Mouse (Mus musculus) hindbrain, embryonic 15.5 days (tissue): ENCODE results near the gene Dusp8. TPM values are rescaled to one million over a fixed set of nuclear protein-coding genes. Genes with fewer than 3 reads are reported as not detected.

Experiments
- ATAC-seq: fragments of 200-750 bp; cut with Nextera tagmentation; 2 replicates; pipeline ENCODE4 v1.8.0; 2017; ENCODE audit warnings: low read depth, moderate number of reproducible peaks, moderate TSS enrichment; ENCODE audit not compliant: low FRiP score
- H3K27ac ChIP-seq: fragments of 300-500 bp; sonication (generic); replicated peaks from 2 replicates; pipeline ENCODE4 v1.5.1; 2015; ENCODE audit warnings: mild to moderate bottlenecking, inconsistent platforms
- H3K27me3 ChIP-seq: fragments of 300-500 bp; sonication (generic); 2 replicates; pipeline ENCODE4 v1.6.1; 2015; ENCODE audit warnings: control low read depth, inconsistent platforms
- H3K36me3 ChIP-seq: fragments of 300-500 bp; sonication (generic); 2 replicates; pipeline ENCODE4 v1.6.1; 2015; ENCODE audit warnings: control low read depth, inconsistent platforms
- H3K4me1 ChIP-seq: fragments of 300-500 bp; sonication (generic); replicated peaks from 2 replicates; pipeline ENCODE4 v1.6.1; 2015; ENCODE audit warnings: control low read depth, inconsistent platforms
- H3K4me2 ChIP-seq: fragments of 300-500 bp; sonication (generic); 2 replicates; pipeline ENCODE4 v1.6.1; 2015; ENCODE audit warnings: moderate library complexity, mild to moderate bottlenecking, inconsistent platforms
- H3K4me3 ChIP-seq: fragments of 300-500 bp; sonication (generic); 2 replicates; pipeline ENCODE4 v1.5.1; 2015; ENCODE audit warnings: mild to moderate bottlenecking, inconsistent platforms
- H3K9ac ChIP-seq: fragments of 300-500 bp; sonication (generic); 2 replicates; pipeline ENCODE4 v1.6.1; 2015; ENCODE audit warnings: inconsistent platforms
- H3K9me3 ChIP-seq: fragments of 300-500 bp; sonication (generic); 2 replicates; pipeline ENCODE4 v1.6.1; 2016; ENCODE audit warnings: control low read depth, inconsistent platforms
- WGBS: fragments of 180-500 bp; shearing (Covaris S2); methylation state at CpG from one replicate; pipeline ENCODE4 v1.1.7; 2015; 5-methylcytosine and 5-hydroxymethylcytosine counted together
- polyA plus RNA-seq: library from polyadenylated mRNA; unstranded; fragments of >200 nt; fragmentation: Nextera tagmentation; extraction: Ambion mirVana; gene quantifications from 2 replicates; pipeline ENCODE4 v1.2.1, GENCODE M21; 2015

Gene Dusp8
- polyA plus RNA-seq, 1 experiment from 2014 or later, result 134 TPM

DNA sequence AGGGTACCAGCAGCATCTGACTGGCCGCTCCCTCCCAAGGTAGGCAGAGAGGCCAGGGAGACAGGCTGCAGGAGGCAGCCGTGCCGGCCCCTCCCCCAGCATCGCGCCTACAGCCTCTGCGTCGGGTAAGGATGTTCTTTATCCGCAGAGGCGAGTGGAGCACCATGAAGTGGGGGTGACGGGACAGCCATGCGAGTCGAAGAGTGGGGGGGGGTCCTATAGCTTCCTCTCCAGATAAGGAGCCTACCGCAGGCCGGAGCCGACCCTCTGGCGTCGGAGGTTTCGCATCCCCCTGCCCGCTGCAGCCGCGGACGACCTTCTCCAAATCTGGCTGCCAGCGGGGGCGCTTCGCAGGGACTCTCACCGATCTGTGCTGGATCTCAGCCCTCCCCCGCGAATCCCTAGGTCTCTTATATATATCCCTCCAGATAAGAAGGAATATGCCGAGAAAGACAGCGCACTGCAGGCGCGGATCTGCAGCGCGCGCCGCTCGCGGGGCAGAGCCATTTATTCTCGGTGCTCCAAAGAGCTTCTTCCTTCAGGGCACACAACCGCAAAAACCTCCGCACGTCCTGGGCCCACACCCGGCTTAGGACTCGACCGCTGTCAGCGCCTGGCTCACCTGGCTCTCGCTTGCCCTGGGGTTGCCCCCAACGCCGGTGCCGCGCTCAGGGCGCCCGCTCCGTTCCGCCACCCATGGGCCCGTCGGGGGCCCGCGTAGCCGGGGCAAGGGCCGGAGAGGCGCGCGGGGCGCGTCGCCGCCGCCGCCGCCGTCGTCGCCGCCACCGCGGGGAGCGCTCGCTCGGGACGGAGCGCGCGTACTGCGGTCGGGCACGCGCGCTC lies 1.1 kb downstream of the Dusp8 start:
- peak; percentile 36 for ATAC-seq
- H3K4me1 ChIP-seq, result peaks cover 61% of the 10 kb centered on the region
- H3K27me3 ChIP-seq, result no peaks in the 10 kb centered on the region
- peak overlapping the region; percentile 82 for H3K4me3 ChIP-seq
- no peaks in the 10 kb centered on the region for H3K36me3 ChIP-seq
- H3K27ac ChIP-seq, result peak overlapping the region; percentile 95
- no peaks in the 10 kb centered on the region for H3K9me3 ChIP-seq
- peak overlapping the region; percentile 92 for H3K4me2 ChIP-seq
- under 1% methylated on average over 85 of the region's 89 CpGs for WGBS
- H3K9ac ChIP-seq, result peak overlapping the region; percentile 97

DNA sequence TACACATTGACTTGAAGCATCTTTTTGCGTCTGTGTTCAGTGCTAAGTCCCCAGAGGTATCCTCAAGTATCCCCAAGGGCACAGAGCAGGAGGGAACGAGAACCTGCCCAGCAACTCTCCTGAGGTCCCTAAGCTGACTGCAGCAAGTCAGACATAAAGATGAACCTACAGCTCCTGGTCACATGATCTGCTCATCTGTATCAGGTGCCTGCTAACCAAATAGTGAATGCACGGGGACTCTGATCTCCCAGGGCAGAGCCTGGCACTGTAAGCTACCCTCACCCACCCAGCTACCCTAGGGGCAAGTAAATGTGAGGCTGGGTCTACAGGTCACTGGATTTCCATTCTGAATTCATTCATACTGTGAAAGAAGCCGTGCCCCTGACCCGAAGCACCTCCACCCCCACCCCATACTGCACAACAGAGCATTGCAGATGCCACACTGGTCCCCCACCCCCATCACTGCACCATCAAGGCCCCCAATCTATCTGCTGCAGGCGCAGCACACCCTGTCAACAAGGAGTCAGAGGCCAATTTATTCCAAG lies 1.9 kb downstream of the Dusp8 start:
- no peaks in the 10 kb centered on the region for H3K36me3 ChIP-seq
- H3K27ac ChIP-seq, result peak overlapping the region; percentile 95
- peak overlapping the region; percentile 92 for H3K4me2 ChIP-seq
- no peaks in the 10 kb centered on the region for H3K27me3 ChIP-seq
- WGBS, result 8% methylated on average over 6 of the region's 6 CpGs
- ATAC-seq, result no peak
- H3K9me3 ChIP-seq, result no peaks in the 10 kb centered on the region
- H3K4me1 ChIP-seq, result peaks cover 69% of the 10 kb centered on the region
- H3K9ac ChIP-seq, result peak overlapping the region; percentile 97
- H3K4me3 ChIP-seq, result peak overlapping the region; percentile 82

DNA sequence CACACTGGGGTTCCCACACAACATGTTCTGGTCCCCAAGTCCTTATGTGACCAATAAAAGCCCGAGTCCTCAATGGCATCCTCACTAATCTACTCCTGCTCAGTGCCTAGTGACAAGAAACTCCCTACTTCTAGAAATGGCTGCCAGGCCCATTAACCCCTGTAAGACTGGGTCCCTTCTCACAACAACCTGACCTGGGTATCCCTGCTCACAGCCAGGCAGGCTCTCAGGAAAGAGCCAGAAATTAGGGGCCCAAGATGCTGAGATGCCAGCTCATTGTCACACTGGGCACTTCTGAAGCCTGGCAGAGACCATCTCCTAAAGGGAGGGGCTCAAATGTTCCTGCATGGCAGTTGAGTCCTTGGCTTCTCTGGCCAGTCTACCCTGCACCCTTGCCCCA lies 2.7 kb downstream of the Dusp8 start:
- H3K9ac ChIP-seq, result peak overlapping the region; percentile 97
- H3K4me1 ChIP-seq, result peaks cover 77% of the 10 kb centered on the region
- H3K4me3 ChIP-seq, result peak overlapping the region; percentile 82
- no peak for ATAC-seq
- 36% methylated on average over 1 of the region's 1 CpGs for WGBS
- peaks cover 7% of the 10 kb centered on the region; the same call in 1 of the 2 replicates for H3K36me3 ChIP-seq
- no peaks in the 10 kb centered on the region for H3K9me3 ChIP-seq
- H3K27me3 ChIP-seq, result no peaks in the 10 kb centered on the region
- peak overlapping the region; percentile 92 for H3K4me2 ChIP-seq
- peak overlapping the region; percentile 95 for H3K27ac ChIP-seq

DNA sequence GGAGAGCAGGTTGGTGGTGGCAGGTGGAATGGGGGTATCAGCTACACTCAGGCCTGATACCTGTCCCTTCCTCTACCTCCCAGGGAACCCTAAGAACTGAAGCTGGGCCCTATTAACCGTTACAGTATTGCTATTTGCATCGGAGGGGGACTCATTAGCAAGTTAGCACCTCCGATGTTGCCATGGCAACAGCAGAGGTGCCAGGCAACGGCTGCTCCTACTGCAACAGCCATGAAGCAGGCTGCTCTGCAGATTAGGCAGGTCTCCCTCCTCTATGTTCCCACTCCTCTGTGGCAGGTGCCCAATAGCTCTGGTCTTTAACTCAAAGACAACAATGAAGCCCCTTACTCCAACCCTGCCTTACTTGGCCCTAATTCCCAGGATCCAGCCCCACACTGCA lies 3.8 kb downstream of the Dusp8 start:
- WGBS, result 0% methylated on average over 4 of the region's 4 CpGs
- Histone ChIP-seq H3K9ac (peak overlapping the region; percentile 97), H3K4me3 (peak overlapping the region; percentile 82), H3K9me3 (no peaks in the 10 kb centered on the region), H3K27ac (peak overlapping the region; percentile 95), H3K27me3 (no peaks in the 10 kb centered on the region), H3K4me2 (peak overlapping the region; percentile 92), H3K36me3 (peaks cover 18% of the 10 kb centered on the region), H3K4me1 (peaks cover 74% of the 10 kb centered on the region)
- peak; percentile 23 for ATAC-seq

DNA sequence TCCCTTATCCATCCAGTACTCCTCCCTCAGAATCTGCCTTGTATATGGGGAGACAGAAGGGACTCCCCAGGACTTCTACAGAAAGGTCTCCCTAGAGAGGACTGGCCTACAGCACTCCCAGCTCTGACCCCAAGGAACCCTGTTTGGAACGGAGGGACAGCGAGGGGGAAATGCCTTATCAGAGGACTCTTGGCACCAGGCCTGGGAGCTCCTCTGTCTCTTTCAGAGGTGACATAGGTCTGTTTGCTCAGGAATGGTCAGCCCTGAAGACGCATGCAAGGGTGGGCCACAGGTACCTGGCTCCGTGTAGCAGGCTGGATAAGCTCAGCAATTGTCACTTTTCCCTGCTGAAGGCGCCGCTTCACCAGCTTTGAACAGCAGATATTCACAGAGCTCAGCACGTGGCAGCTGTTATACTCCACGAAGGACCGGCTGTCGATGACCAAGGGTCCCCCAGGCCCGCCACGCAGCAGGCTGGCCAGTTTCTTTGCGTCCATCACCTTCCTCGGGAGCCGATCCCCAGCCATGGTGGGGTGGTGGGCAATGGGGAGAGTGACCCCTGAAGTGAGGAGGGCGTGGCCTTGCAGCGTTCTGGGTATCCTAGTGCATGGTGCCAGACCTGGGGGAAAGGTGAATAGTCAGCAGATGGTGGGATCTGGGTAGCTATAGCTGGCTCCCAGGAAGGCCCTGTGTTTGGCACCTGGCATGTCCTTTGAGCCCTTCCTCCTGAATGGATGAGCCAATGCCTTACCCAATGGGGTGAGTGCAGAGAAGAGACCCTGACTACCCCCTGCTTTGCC lies 5.8 kb downstream of the Dusp8 start:
- H3K27ac ChIP-seq, result peak overlapping the region; percentile 95
- H3K4me2 ChIP-seq, result peak overlapping the region; percentile 92
- no peak for ATAC-seq
- H3K4me3 ChIP-seq, result peak overlapping the region; percentile 3; the same call in 1 of the 2 replicates
- no peaks in the 10 kb centered on the region for H3K27me3 ChIP-seq
- H3K36me3 ChIP-seq, result peaks cover 36% of the 10 kb centered on the region
- no peaks in the 10 kb centered on the region for H3K9me3 ChIP-seq
- H3K9ac ChIP-seq, result 0 out of 2 replicates have a peak overlapping the region, but pooled peaks have one; percentile 29
- H3K4me1 ChIP-seq, result peaks cover 67% of the 10 kb centered on the region
- 34% methylated on average over 17 of the region's 17 CpGs for WGBS

DNA sequence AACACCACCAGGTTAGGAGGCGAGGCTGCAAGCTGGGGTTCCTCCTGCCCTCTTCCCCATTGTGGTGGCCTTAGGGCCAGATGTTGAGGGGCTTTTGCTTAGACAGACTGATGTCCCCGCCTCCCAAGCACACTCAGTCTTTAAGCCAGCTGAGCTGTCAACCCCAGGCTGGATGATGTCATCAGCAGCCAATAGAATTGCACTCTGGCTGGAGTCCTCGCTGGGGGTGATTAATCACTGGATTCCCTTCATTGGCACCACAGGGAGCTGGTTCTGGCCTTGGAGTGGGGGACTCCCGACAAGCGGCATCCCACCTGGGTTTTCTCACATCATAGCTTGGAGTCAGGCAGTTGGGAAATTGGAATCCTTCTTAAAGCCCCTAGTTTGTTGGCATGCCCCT lies 6.8 kb downstream of the Dusp8 start:
- Histone ChIP-seq H3K27ac (peak overlapping the region; percentile 95), H3K9ac (peak overlapping the region; percentile 31), H3K9me3 (no peaks in the 10 kb centered on the region), H3K27me3 (no peaks in the 10 kb centered on the region), H3K36me3 (peaks cover 42% of the 10 kb centered on the region), H3K4me3 (0 out of 2 replicates have a peak overlapping the region, but pooled peaks have one; percentile 3), H3K4me1 (peaks cover 73% of the 10 kb centered on the region), H3K4me2 (peak overlapping the region; percentile 92)
- WGBS, result 4% methylated on average over 5 of the region's 5 CpGs
- ATAC-seq, result peak; percentile 64

DNA sequence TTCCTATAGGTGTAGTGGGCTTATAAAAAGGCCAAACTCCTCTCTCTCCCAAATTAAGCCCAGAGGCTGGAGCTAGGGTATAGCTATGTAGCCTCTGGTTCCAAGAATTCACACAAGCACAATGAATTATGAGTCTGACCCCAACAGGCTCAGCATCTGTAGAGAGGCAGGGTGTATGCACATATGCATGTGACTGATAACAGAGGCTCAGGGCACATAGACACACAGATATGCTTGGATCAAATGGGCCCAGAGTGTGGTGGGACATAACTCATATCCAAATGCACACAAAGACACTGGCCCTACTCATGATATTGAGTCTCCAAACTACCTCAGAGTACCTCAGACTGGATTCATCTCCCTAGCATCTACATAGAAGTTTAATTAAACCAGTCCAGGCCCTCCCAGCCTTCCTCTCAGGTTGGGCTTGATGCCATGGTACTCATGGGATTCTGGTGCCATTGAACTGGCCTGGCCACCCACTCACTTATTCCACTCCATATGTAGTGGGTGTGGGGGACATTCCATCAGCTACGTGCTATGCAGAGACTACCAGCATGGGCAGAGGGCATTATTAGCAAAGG lies 8.5 kb downstream of the Dusp8 start:
- no peak for ATAC-seq
- Histone ChIP-seq H3K4me1 (peaks cover 66% of the 10 kb centered on the region), H3K27me3 (no peaks in the 10 kb centered on the region), H3K27ac (no peak overlapping the region), H3K4me3 (no peak overlapping the region), H3K4me2 (no peak overlapping the region), H3K9ac (no peak overlapping the region), H3K36me3 (peaks cover 55% of the 10 kb centered on the region), H3K9me3 (no peaks in the 10 kb centered on the region)
- 90% methylated on average over 1 of the region's 1 CpGs for WGBS

DNA sequence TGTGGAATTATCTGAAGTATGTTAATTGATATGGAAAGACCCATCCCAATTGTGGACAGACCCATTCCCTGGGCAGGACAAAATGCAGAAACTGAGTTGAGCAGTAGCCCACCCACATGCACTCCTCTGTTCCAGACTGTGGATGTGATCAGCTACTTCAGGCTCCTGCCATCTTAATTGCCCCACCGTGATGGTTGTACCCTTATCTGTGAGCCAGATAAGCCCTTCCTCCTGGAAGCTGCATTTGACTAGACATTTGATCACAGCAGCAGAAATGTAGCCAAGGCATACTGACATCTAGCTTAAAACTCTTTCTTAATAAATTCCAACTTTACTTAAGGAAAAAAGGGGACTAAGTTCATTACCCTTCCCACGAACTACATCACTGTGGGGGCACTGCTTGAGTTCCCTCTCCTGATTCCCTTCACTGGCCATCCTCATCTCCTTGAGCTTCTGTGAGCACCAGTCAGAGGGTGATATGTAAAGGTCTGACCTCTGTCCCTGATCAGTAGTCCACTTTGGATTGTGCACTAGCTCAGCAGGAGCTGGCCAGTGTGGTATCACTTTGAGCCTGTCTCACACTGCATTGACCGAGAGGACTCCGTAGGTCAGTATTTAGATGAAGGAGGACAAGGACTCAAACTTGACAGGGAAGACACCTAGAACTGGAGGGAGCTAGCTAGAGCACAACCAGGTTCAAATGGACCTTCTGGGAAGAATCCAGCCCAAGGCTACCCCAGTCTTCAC lies 9.3 kb downstream of the Dusp8 start:
- peaks cover 62% of the 10 kb centered on the region for H3K36me3 ChIP-seq
- peaks cover 63% of the 10 kb centered on the region for H3K4me1 ChIP-seq
- no peaks in the 10 kb centered on the region for H3K9me3 ChIP-seq
- ATAC-seq, result no peak
- H3K4me2 ChIP-seq, result no peak overlapping the region
- H3K27me3 ChIP-seq, result no peaks in the 10 kb centered on the region
- WGBS, result 85% methylated on average over 4 of the region's 4 CpGs
- H3K27ac ChIP-seq, result no peak overlapping the region
- no peak overlapping the region for H3K4me3 ChIP-seq
- no peak overlapping the region for H3K9ac ChIP-seq

DNA sequence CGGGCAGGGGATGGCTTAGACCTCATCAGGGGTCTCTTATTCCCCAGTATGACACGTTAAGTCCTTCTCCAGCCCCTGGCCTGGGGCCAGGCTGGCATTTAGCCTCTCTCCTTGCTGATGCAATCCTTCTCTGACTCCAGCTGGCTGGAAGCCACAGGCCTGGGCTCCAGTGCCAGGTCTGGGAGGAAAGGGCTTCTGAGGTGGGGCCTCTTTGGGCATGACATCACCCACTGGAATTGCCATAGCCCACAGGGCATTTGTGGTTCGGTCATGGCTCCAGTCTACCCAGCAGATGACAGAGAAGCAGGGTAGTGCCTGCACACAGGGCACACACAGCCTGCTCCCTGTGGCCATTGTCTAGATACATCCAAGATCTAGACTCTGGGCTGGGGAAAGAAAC lies 10.8 kb downstream of the Dusp8 start:
- H3K36me3 ChIP-seq, result peaks cover 75% of the 10 kb centered on the region
- H3K4me1 ChIP-seq, result peaks cover 48% of the 10 kb centered on the region
- H3K4me3 ChIP-seq, result no peak overlapping the region
- H3K9ac ChIP-seq, result no peak overlapping the region
- no peaks in the 10 kb centered on the region for H3K27me3 ChIP-seq
- no peaks in the 10 kb centered on the region for H3K9me3 ChIP-seq
- H3K27ac ChIP-seq, result no peak overlapping the region
- no peak; the same call in 1 of the 2 replicates for ATAC-seq
- WGBS, result 44% methylated on average over 3 of the region's 3 CpGs
- H3K4me2 ChIP-seq, result no peak overlapping the region

DNA sequence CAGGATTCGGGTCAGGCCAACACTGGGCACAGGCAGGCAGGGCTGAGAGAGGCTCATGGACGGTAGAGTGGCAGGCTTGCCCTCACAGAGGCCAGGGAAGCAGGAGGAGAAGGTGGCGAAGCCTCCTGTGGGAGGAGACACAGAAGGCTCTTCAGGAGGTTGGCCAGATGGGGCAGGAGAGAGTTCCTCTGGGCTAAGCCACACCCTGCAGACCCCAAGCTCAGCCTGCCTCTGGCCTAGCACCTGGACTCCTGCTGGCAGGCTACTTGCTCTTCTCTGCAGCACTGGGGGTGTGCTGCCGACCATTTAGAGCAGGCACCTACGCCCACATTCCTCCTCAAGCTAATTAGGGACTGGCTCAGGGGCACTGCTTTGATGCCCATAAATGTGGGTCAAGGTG lies 11.2 kb downstream of the Dusp8 start:
- Histone ChIP-seq H3K9ac (no peak overlapping the region), H3K4me1 (peaks cover 44% of the 10 kb centered on the region), H3K4me3 (no peak overlapping the region), H3K27me3 (no peaks in the 10 kb centered on the region), H3K9me3 (no peaks in the 10 kb centered on the region), H3K36me3 (peaks cover 78% of the 10 kb centered on the region), H3K4me2 (no peak overlapping the region), H3K27ac (no peak overlapping the region)
- 40% methylated on average over 5 of the region's 5 CpGs for WGBS
- ATAC-seq, result 0 out of 2 replicates have a peak, but pooled peaks have one; percentile 6
